Mouse (Mus musculus): ENCODE results near the gene Noct.

Gene Noct

DNA sequence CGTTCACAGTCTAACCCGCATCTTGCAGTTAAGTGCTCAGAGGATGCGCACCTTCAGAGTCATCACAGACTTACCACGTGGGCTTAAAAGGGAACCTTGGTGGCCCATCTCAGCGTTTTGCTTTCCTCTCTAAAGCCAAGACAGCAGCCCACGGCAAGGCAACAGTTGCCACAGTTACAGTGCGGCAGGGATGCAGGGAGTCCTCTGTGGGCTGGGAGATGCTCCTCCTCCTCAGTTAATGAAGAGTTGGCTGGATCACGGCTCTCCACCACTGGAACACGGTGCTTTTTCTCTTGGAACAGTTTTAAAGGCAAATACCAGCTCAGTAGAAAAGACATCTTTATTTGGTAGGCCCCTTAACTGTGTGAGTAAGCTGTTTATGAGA is 4.6 kb downstream of the Noct start:
- Histone ChIP-seq H3K9me3 (ENCODE audit: low read length) (no peaks in the 10 kb centered on the region), H3K36me3 (ENCODE audit: insufficient read depth, low read length) (peaks cover 49% of the 10 kb centered on the region)
- TF ChIP-seq POU5F1 (IDR thresholded peaks at IDR 0.05; ENCODE audit: borderline replicate concordance, low read length) (no peak), CTCF (conservative IDR thresholded peaks at IDR 0.05; ENCODE audit: low read length) (no peak), NANOG (IDR thresholded peaks at IDR 0.05; ENCODE audit: borderline replicate concordance, low read length) (no peak)

DNA sequence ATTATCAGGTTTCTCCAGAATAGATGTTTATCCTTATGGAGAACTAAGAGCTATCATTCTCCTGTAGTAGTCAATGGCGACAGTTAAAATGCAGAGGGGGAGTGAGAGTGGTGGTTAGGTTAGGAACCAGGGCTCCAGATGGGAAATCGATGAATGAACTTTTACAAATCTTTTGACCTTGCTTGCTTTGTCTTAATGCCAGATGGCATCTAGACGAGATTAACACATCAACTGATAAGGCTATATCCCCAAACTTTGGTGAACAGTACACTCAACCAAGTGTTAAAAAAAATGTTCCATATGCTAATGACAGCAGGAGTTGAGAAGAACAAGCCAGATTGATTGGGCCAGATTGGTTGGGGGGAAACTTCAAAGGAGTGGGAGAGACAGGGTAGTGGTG is 5.0 kb downstream of the Noct start:
- Histone ChIP-seq H3K36me3 (ENCODE audit: insufficient read depth, low read length) (peaks cover 50% of the 10 kb centered on the region), H3K9me3 (ENCODE audit: low read length) (no peaks in the 10 kb centered on the region), H3K4me1 (replicated peaks; ENCODE audit: low read depth, low read length) (peaks cover 80% of the 10 kb centered on the region), H3K4me3 (replicated peaks; ENCODE audit: low read length) (peak overlapping the region; percentile 30), H3K27me3 (ENCODE audit: insufficient read depth, low read length) (no peaks in the 10 kb centered on the region)
- TF ChIP-seq NANOG (IDR thresholded peaks at IDR 0.05; ENCODE audit: borderline replicate concordance, low read length): no peak
- TF ChIP-seq POU5F1 (IDR thresholded peaks at IDR 0.05; ENCODE audit: borderline replicate concordance, low read length): no peak
- no peak for TF ChIP-seq CTCF (conservative IDR thresholded peaks at IDR 0.05; ENCODE audit: low read length)

More for the DNA sequence above, 4.6 kb downstream of the Noct start:
- Histone ChIP-seq H3K27me3 (ENCODE audit: insufficient read depth, low read length) (no peaks in the 10 kb centered on the region), H3K4me3 (replicated peaks; ENCODE audit: low read length) (peak overlapping the region; percentile 30), H3K4me1 (replicated peaks; ENCODE audit: low read depth, low read length) (peaks cover 78% of the 10 kb centered on the region)

GRCm38 (mm10) chr3:51230146-51230835 is 6.0 kb downstream of the Noct start:
- H3K36me3 ChIP-seq (ENCODE audit: insufficient read depth, low read length): peaks cover 50% of the 10 kb centered on the region
- TF ChIP-seq POU5F1 (IDR thresholded peaks at IDR 0.05; ENCODE audit: borderline replicate concordance, low read length) (no peak), CTCF (conservative IDR thresholded peaks at IDR 0.05; ENCODE audit: low read length) (no peak), NANOG (IDR thresholded peaks at IDR 0.05; ENCODE audit: borderline replicate concordance, low read length) (no peak)
- H3K4me3 ChIP-seq (replicated peaks; ENCODE audit: low read length): no peak overlapping the region
- H3K9me3 ChIP-seq (ENCODE audit: low read length): no peaks in the 10 kb centered on the region
- peaks cover 90% of the 10 kb centered on the region for H3K4me1 ChIP-seq (replicated peaks; ENCODE audit: low read depth, low read length)
- no peaks in the 10 kb centered on the region for H3K27me3 ChIP-seq (ENCODE audit: insufficient read depth, low read length)

DNA sequence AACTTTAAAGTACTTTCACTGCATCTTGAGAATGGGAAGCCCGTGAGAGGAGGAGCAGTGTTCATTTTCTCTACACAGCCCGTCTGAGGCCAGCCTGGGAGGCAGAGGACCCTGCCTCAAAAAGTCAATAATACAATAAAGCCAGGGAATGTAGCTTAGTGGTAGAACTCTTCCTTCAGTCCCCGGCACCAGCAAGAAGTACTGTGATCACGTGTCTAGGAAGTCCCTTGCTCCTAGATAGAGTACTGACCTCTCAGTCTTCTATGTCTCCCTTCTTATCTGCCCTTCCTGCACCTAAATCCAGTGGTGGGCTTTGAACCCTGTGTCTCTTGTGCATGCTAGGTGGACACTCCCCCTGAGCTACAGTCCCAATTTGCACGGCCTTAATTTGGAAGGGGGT is 6.6 kb downstream of the Noct start:
- no peaks in the 10 kb centered on the region for H3K9me3 ChIP-seq (ENCODE audit: low read length)
- peaks cover 50% of the 10 kb centered on the region for H3K36me3 ChIP-seq (ENCODE audit: insufficient read depth, low read length)
- H3K4me3 ChIP-seq (replicated peaks; ENCODE audit: low read length): no peak overlapping the region
- H3K27me3 ChIP-seq (ENCODE audit: insufficient read depth, low read length): no peaks in the 10 kb centered on the region
- no peak for TF ChIP-seq CTCF (conservative IDR thresholded peaks at IDR 0.05; ENCODE audit: low read length)
- TF ChIP-seq NANOG (IDR thresholded peaks at IDR 0.05; ENCODE audit: borderline replicate concordance, low read length): no peak
- no peak for TF ChIP-seq POU5F1 (IDR thresholded peaks at IDR 0.05; ENCODE audit: borderline replicate concordance, low read length)
- H3K4me1 ChIP-seq (replicated peaks; ENCODE audit: low read depth, low read length): peaks cover 91% of the 10 kb centered on the region

- peaks cover 47% of the 10 kb centered on the region for H3K36me3 ChIP-seq (ENCODE audit: insufficient read depth, low read length)
- peaks cover 91% of the 10 kb centered on the region for H3K4me1 ChIP-seq (replicated peaks; ENCODE audit: low read depth, low read length)
- TF ChIP-seq CTCF (conservative IDR thresholded peaks at IDR 0.05; ENCODE audit: low read length): no peak
- no peak for TF ChIP-seq NANOG (IDR thresholded peaks at IDR 0.05; ENCODE audit: borderline replicate concordance, low read length)
- no peak for TF ChIP-seq POU5F1 (IDR thresholded peaks at IDR 0.05; ENCODE audit: borderline replicate concordance, low read length)
- H3K27me3 ChIP-seq (ENCODE audit: insufficient read depth, low read length): no peaks in the 10 kb centered on the region
- no peaks in the 10 kb centered on the region for H3K9me3 ChIP-seq (ENCODE audit: low read length)
- H3K4me3 ChIP-seq (replicated peaks; ENCODE audit: low read length): no peak overlapping the region
These were observed 7.3 kb downstream of the Noct start for GRCm38 (mm10) chr3:51231499-51231898.

DNA sequence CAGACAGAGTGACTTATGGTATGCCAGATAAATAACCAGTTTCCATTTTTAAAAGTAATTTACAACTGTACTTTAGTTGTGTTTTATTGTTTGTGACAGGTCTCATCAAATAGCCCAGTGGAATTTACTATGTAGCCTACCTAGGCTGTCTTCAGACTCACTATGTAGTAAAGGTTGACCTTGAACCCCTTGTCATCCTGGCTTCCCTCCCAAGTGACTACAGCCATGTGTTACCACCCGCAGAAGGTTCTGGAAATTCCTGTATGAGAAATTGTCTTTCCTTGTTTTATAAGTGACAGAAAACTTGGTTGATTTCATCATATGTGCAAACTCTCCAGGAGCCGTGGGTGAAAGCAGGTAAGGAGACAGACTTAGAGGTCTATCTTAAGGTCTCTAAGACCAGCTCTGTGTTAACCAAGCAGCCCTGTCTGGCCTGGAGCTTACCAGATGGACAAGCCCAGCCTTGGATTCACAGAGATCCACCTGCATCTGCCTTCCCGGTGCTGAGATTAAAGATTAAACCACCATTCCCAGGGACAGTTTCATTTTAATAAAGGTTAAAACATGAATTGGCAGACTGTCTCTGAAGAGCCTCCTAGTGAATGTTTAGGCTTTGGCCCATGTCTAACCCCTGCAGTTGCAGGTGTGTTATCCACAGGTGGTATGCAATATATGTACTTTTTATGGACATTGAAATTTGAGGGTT is 8.1 kb downstream of the Noct start:
- no peaks in the 10 kb centered on the region for H3K27me3 ChIP-seq (ENCODE audit: insufficient read depth, low read length)
- H3K9me3 ChIP-seq (ENCODE audit: low read length): no peaks in the 10 kb centered on the region
- peaks cover 92% of the 10 kb centered on the region for H3K4me1 ChIP-seq (replicated peaks; ENCODE audit: low read depth, low read length)
- peaks cover 41% of the 10 kb centered on the region for H3K36me3 ChIP-seq (ENCODE audit: insufficient read depth, low read length)
- H3K4me3 ChIP-seq (replicated peaks; ENCODE audit: low read length): no peak overlapping the region
- TF ChIP-seq POU5F1 (IDR thresholded peaks at IDR 0.05; ENCODE audit: borderline replicate concordance, low read length): no peak
- TF ChIP-seq CTCF (conservative IDR thresholded peaks at IDR 0.05; ENCODE audit: low read length): no peak
- no peak for TF ChIP-seq NANOG (IDR thresholded peaks at IDR 0.05; ENCODE audit: borderline replicate concordance, low read length)

GRCm38 (mm10) chr3:51233474-51233873 is 9.2 kb downstream of the Noct start:
- no peaks in the 10 kb centered on the region for H3K27me3 ChIP-seq (ENCODE audit: insufficient read depth, low read length)
- no peak for TF ChIP-seq CTCF (conservative IDR thresholded peaks at IDR 0.05; ENCODE audit: low read length)
- H3K9me3 ChIP-seq (ENCODE audit: low read length): no peaks in the 10 kb centered on the region
- no peak overlapping the region; the same call in 1 of the 2 replicates for H3K4me3 ChIP-seq (replicated peaks; ENCODE audit: low read length)
- peaks cover 39% of the 10 kb centered on the region for H3K36me3 ChIP-seq (ENCODE audit: insufficient read depth, low read length)
- peaks cover 91% of the 10 kb centered on the region for H3K4me1 ChIP-seq (replicated peaks; ENCODE audit: low read depth, low read length)

DNA sequence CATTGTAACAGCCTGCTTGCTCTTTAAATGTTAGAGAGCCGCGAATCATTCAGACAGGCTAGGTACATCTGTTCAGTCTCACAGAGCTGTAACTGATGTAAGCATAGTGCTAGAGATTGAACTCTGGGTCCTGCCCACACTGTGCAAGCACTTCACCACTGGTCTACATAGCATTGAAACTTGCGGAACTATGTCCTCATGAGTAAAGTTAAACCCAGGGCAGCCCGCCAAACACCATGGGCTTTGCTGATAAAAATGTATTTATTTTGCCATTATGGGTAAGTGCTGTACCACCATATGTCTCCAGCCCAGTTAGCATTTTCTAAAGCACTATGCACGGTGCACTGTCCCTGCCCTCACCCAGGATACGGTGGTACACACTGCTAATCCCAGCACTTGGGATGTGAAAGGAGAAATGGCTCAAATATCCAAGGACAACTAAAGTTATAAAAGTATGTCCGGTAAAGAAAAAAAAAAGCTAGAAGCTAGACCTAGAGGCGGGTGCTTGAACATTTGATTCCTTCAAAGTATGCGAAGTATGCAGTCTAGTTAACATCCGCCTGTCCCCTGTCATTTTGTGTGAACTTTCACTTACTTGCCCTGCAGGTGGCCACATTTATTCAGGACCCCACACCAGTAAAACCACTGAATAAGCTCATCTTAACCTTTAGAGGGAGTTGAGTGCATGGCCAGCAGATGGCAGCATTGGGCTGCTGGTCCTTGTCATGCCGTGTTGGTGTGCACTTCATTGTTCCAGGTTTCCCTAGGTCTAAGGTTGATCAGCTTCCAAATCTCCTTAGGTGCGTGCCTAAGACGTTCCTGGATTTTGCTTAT is 9.9 kb downstream of the Noct start:
- Histone ChIP-seq H3K4me1 (replicated peaks; ENCODE audit: low read depth, low read length) (peaks cover 91% of the 10 kb centered on the region), H3K9me3 (ENCODE audit: low read length) (no peaks in the 10 kb centered on the region), H3K27me3 (ENCODE audit: insufficient read depth, low read length) (no peaks in the 10 kb centered on the region), H3K4me3 (replicated peaks; ENCODE audit: low read length) (peak overlapping the region; percentile 26; the same call in 1 of the 2 replicates), H3K36me3 (ENCODE audit: insufficient read depth, low read length) (peaks cover 37% of the 10 kb centered on the region)
- TF ChIP-seq CTCF (conservative IDR thresholded peaks at IDR 0.05; ENCODE audit: low read length) (peak; percentile 66), NANOG (IDR thresholded peaks at IDR 0.05; ENCODE audit: borderline replicate concordance, low read length) (no peak)
